Mouse (Mus musculus) midbrain, embryonic 14.5 days (tissue): ENCODE results near the gene Zfp69. TPM values are rescaled to one million over a fixed set of nuclear protein-coding genes. Genes with fewer than 3 reads are reported as not detected.
A peak's percentile ranks its signal among the peaks of the same experiment; 100 is the strongest.

Source experiments
- ATAC-seq: fragments of 200-750 bp; cut with Nextera tagmentation; 2 replicates; pipeline ENCODE4 v1.8.0; 2017; ENCODE audit warnings: moderate number of reproducible peaks, moderate library complexity; ENCODE audit not compliant: low FRiP score, low TSS enrichment
- DNase-seq: peaks from one replicate; pipeline ENCODE4 v3.0.0-alpha.2; 2015
- H3K27ac ChIP-seq: fragments of 300-500 bp; sonication (generic); replicated peaks from 2 replicates; pipeline ENCODE4 v1.5.1; 2014; ENCODE audit warnings: mild to moderate bottlenecking, low read depth, low read length, moderate library complexity
- H3K27me3 ChIP-seq: fragments of 300-500 bp; sonication (generic); 2 replicates; pipeline ENCODE4 v1.6.1; 2014; ENCODE audit warnings: low read length, control low read depth, mixed read lengths; ENCODE audit not compliant: control insufficient read depth, insufficient read depth
- H3K36me3 ChIP-seq: fragments of 300-500 bp; sonication (generic); 2 replicates; pipeline ENCODE4 v1.6.1; 2014; ENCODE audit warnings: low read length, control low read depth; ENCODE audit not compliant: control insufficient read depth, insufficient read depth
- H3K4me1 ChIP-seq: fragments of 300-500 bp; sonication (generic); 2 replicates; pipeline ENCODE4 v1.6.1; 2014; ENCODE audit warnings: mild to moderate bottlenecking, antibody characterized with exemption, low read length, control low read depth; ENCODE audit not compliant: control insufficient read depth, insufficient read depth
- H3K4me2 ChIP-seq: fragments of 300-500 bp; sonication (generic); 2 replicates; pipeline ENCODE4 v1.6.1; 2014; ENCODE audit warnings: mild to moderate bottlenecking, low read length, moderate library complexity
- H3K4me3 ChIP-seq: fragments of 300-500 bp; sonication (generic); replicated peaks from 2 replicates; pipeline ENCODE4 v1.5.1; 2014; ENCODE audit warnings: low read depth, low read length
- H3K9ac ChIP-seq: fragments of 300-500 bp; sonication (generic); replicated peaks from 2 replicates; pipeline ENCODE4 v1.6.1; 2014; ENCODE audit warnings: mild to moderate bottlenecking, low read length, moderate library complexity
- H3K9me3 ChIP-seq: fragments of 300-500 bp; sonication (generic); 2 replicates; pipeline ENCODE4 v1.6.1; 2016; ENCODE audit warnings: low read length, control low read depth, mixed read lengths; ENCODE audit not compliant: control insufficient read depth
- WGBS: fragments of 180-500 bp; shearing (Covaris S2); extraction: QIAGEN DNeasy Blood & Tissue Kit; methylation state at CpG from one replicate; pipeline ENCODE4 v1.1.7; 2014; 5-methylcytosine and 5-hydroxymethylcytosine counted together
- polyA plus RNA-seq: library from polyadenylated mRNA; unstranded; fragments of >200 nt; fragmentation: Nextera tagmentation; extraction: Ambion mirVana; gene quantifications from 2 replicates; pipeline ENCODE4 v1.2.1, GENCODE M21; 2014

The Zfp69 gene
- polyA plus RNA-seq, 1 experiment from 2014 or later: 6.6 TPM

DNA sequence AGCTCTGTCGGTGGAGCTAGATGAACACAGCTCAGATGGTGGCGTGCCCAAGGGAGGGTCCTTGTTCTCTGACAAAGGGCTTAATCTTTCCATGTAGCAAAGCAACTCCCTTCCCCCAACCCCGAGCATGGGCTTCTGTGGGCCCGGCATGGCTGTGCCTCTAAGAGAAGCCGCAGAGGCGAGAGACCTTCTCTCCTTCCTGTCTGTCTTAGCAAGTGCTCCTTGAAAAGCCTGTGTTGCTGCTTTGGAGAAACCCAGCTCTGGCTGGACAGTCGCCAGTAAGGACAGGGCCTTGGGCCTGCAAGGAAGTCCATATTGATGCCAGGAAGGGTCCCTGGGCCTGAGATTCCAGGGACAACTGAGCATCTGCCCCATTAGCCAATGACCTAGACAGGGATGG lies 56.3 kb downstream of the Zfp69 start:
- Histone ChIP-seq H3K4me2 (no peak overlapping the region), H3K27me3 (no peaks in the 10 kb centered on the region), H3K9ac (no peak overlapping the region), H3K36me3 (no peaks in the 10 kb centered on the region), H3K27ac (no peak overlapping the region), H3K9me3 (no peaks in the 10 kb centered on the region), H3K4me3 (no peak overlapping the region), H3K4me1 (no peaks in the 10 kb centered on the region)
- ATAC-seq (no peak), DNase-seq (no peak)
- 61% methylated on average over 7 of the region's 7 CpGs for WGBS

DNA sequence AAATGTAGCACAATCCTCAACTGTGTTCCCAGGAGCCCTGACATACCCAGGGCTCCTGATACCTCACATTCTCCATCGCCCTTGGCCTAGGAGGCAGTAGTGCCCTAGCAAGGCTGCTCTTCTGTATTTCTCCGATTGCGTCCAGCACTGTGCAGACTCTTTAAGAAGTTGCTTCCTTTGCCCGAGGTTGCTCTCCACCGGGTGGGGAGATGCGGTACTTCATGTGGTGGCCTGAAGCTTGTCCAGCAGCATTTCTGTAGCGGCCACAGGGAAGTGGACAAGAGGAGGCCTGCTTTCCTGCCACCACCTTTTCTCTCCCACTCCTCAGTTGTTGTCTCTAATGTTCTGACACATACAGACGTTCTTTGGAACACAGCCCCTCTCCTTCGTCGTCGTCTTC lies 56.9 kb downstream of the Zfp69 start:
- Histone ChIP-seq H3K4me3 (no peak overlapping the region), H3K4me1 (no peaks in the 10 kb centered on the region), H3K36me3 (no peaks in the 10 kb centered on the region), H3K4me2 (no peak overlapping the region), H3K27ac (no peak overlapping the region), H3K27me3 (no peaks in the 10 kb centered on the region), H3K9me3 (no peaks in the 10 kb centered on the region), H3K9ac (no peak overlapping the region)
- ATAC-seq: no peak
- no peak for DNase-seq
- 80% methylated on average over 11 of the region's 11 CpGs for WGBS

DNA sequence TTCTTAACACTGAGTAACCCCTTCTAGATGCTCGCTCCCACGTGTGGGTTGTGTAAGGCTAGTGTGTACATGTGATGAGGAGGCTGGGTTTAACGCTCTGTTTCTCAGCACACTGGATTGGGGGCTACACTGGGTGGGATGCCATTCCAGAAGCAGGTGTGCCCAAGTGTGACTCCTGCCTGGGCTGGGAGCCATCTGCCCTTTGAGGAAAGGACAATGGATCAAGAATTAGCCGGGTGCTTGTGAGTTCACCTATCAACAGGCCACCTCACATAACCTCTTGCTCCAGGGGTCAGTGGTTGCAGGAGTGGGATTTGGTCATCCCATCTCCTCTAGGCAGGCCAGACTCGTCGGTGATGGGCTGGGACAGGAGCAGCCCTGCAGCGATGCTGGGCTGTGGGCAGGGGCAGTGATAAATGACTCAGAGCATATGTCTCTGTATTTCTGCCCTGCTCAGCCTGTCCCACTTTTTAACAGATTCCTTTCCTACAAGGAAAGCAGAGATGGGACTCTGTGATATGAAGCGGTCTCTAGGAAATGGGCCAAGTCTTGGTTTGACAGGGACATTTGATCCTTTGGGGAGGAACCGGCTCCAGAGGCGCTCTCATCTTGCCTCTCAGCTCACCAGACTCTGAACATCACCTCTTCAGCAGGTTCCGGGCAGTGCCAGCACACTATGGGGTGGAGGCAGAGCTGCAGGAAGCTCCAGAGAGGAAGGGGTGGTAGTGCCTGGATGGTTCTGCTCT lies 57.7 kb downstream of the Zfp69 start:
- ATAC-seq: no peak
- no peak overlapping the region for H3K4me2 ChIP-seq
- no peak overlapping the region for H3K4me3 ChIP-seq
- no peak for DNase-seq
- H3K9me3 ChIP-seq: no peaks in the 10 kb centered on the region
- no peak overlapping the region for H3K27ac ChIP-seq
- 83% methylated on average over 11 of the region's 11 CpGs for WGBS
- no peaks in the 10 kb centered on the region for H3K4me1 ChIP-seq
- no peak overlapping the region for H3K9ac ChIP-seq
- H3K36me3 ChIP-seq: no peaks in the 10 kb centered on the region
- H3K27me3 ChIP-seq: no peaks in the 10 kb centered on the region

DNA sequence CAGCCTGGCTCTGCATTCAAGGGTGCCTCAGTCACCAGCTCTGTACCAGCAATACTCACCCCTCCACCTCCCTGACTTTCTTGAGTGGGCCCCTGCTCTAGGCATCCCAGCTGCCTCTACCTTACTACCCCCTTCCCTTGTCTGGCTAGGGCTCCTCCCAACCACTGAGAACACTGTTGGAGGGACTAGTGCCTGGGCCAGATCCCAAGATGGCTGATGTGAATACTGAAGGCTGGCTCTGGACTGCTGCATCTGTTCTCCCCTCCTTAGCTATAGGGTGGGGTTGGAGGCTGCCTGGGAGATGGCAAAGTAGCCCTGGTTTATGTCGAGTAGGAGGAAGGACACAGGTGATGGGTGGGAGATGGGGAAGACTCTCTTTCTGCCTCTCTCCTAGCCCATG lies 59.0 kb downstream of the Zfp69 start:
- Histone ChIP-seq H3K4me3 (no peak overlapping the region), H3K27me3 (no peaks in the 10 kb centered on the region), H3K9ac (no peak overlapping the region), H3K4me1 (no peaks in the 10 kb centered on the region), H3K4me2 (no peak overlapping the region), H3K36me3 (no peaks in the 10 kb centered on the region), H3K9me3 (no peaks in the 10 kb centered on the region), H3K27ac (no peak overlapping the region)
- no peak for ATAC-seq
- 60% methylated on average over 1 of the region's 1 CpGs for whole genome bisulfite sequencing
- no peak for DNase-seq

DNA sequence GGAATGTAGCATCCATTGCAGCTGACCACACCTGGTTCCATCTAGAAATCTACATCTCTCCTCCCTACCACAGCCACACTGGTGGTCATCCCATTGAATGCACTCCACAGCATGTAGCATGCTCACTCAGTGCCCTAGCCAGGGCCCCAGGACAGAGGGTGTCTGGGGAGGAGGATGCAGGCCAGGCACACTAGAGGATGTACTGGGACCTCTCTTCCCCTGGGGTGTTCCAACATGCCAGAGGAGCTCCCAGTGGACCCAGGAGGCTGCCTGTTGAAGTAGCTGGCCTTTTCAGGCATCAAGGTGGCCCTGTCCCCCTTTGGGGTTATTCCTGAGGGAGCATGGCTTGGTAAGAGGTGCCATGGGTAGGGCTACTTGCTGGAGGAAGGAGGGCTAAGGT lies 59.5 kb downstream of the Zfp69 start:
- Histone ChIP-seq H3K27me3 (no peaks in the 10 kb centered on the region), H3K27ac (no peak overlapping the region), H3K9ac (no peak overlapping the region), H3K36me3 (no peaks in the 10 kb centered on the region), H3K9me3 (no peaks in the 10 kb centered on the region), H3K4me3 (no peak overlapping the region), H3K4me1 (no peaks in the 10 kb centered on the region), H3K4me2 (no peak overlapping the region)
- ATAC-seq: no peak
- DNase-seq: no peak

DNA sequence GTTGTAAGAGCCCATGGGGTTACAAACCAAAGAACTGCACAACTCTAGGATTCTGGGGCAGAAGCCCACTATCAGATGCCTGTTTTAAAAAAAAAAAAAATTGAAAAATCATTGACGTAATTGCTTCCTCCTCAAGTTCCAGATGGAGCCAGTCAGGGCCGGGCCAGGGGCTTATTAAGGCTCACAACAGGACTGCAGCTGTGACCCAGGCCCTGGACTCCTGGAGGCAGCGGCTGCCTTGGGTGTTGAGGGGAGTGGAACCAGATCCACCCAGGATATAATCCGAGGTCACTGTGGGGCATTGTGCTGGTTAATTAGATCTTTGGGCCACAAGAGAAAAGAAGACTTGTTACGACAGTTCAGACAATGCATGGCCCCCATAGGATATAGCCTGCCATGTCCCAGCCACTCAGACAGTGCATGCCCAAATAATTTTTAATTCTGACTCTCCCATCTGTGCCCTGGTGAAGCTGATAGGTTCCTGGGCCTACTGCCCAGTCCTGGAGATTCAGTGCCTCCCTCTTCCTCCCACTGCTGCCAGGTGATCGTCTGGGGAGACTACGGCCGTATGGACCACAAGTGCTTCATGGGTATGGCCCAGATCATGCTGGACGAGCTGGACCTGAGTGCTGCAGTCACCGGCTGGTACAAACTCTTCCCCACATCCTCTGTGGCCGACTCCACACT lies 60.6 kb downstream of the Zfp69 start:
- Histone ChIP-seq H3K9me3 (no peaks in the 10 kb centered on the region), H3K36me3 (no peaks in the 10 kb centered on the region), H3K27me3 (no peaks in the 10 kb centered on the region), H3K4me3 (no peak overlapping the region), H3K9ac (no peak overlapping the region), H3K27ac (no peak overlapping the region; the same call in 1 of the 2 replicates), H3K4me2 (no peak overlapping the region), H3K4me1 (0 out of 2 replicates have a peak, but pooled peaks cover 3% of the 10 kb centered on the region)
- WGBS: 48% methylated on average over 11 of the region's 11 CpGs
- ATAC-seq: peak; percentile 51; the same call in 1 of the 2 replicates
- DNase-seq: peak; percentile 40

DNA sequence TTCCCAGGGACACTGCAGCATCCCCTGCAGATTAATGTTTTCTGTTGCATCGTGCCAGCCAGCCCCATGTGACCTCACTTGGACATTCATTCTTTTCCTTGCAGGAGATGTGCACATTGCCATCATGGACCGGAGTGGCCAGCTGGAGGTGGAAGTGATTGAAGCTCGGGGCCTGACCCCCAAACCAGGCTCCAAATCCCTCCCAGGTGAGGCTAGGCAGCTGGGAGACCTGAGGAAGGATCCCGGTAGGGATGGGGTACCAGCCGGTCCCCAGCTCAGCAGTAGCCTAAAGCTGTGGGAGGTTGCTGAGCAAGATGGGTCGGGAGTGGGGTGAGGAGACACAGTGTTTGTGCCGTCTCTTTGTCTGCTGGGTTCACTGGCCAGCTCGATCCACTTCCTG lies 62.6 kb downstream of the Zfp69 start:
- 0 out of 2 replicates have a peak, but pooled peaks cover 8% of the 10 kb centered on the region for H3K4me1 ChIP-seq
- 70% methylated on average over 8 of the region's 8 CpGs for WGBS
- no peak for ATAC-seq
- H3K4me2 ChIP-seq: no peak overlapping the region
- H3K9ac ChIP-seq: no peak overlapping the region
- no peaks in the 10 kb centered on the region for H3K27me3 ChIP-seq
- H3K27ac ChIP-seq: no peak overlapping the region
- no peak overlapping the region for H3K4me3 ChIP-seq
- H3K36me3 ChIP-seq: no peaks in the 10 kb centered on the region
- H3K9me3 ChIP-seq: no peaks in the 10 kb centered on the region
- DNase-seq: no peak

DNA sequence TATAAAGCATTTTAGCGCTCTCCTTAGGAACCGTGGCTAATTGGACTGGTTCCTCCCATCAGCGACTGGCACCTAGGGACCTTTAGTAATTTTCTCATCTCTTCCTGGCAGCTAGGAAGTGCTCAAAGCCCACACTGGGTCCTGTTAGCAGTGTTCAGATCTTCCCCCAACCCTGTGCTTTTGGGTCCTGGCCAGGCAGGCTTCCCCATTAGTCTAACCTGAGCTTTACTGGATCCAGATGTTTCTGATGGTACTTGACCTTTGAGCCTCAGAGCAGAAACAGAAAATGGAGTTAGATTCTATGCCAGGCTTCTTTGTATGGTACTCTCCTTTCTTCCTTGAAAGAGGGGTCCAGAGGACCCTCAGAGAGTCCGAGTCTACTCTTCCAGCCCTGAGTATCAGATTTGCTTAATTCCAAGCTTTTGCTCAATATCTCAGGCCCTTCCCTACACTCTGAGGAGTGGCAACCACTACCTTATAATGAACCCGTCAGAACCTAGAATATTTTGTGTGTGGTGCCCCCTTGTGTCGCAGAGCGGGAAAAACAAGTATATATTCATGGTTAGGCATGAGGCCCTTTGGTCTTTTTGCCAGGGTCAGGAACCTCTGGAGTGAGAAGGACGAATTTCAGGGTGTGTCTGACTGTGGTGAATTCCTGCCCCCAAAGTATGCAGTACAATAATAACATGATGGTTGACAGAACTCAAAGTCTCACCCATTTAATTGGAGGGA lies 64.0 kb downstream of the Zfp69 start:
- ATAC-seq: no peak
- 27% methylated on average over 8 of the region's 8 CpGs for WGBS
- no peaks in the 10 kb centered on the region for H3K9me3 ChIP-seq

More for the DNA sequence above, 64.0 kb downstream of the Zfp69 start:
- Histone ChIP-seq H3K27me3 (no peaks in the 10 kb centered on the region), H3K36me3 (no peaks in the 10 kb centered on the region), H3K9ac (no peak overlapping the region), H3K27ac (no peak overlapping the region), H3K4me2 (no peak overlapping the region), H3K4me3 (no peak overlapping the region), H3K4me1 (peaks cover 14% of the 10 kb centered on the region)
- DNase-seq: peak; percentile 83
